ENCODE assay signal across 13 mouse cellular contexts in genomic region chr2:128156557-128157412, GRCm38 (mm10). TPM values are rescaled to one million over a fixed set of nuclear protein-coding genes. Genes with fewer than 3 reads are reported as not detected.
DNase-seq lines count a peak whose midpoint lies in the region; ATAC-seq lines count a peak whose summit lies in the region.
"Had no signal": no experiment of that assay in that cellular context is flagged by ENCODE, and none has a peak within 500 bp of the region (broad histone marks: within the 10 kb centered on the region; RNA-seq: fewer than 3 reads in every experiment).

No protein-coding gene starts in this region.

- H3K4me3 ChIP-seq in hindbrain, embryonic 13.5 days, result no peak overlapping the region
- H3K4me3 ChIP-seq in hindbrain, embryonic 11.5 days (ENCODE audit: low read depth, low read length), result no peak overlapping the region
- H3K4me3 ChIP-seq: embryonic facial prominence, embryonic 13.5 days; neural tube, embryonic 13.5 days had no signal

- peaks cover 7% of the 10 kb centered on the region for H3K36me3 ChIP-seq in hindbrain, embryonic 13.5 days
- no peaks in the 10 kb centered on the region for H3K36me3 ChIP-seq in hindbrain, embryonic 11.5 days (ENCODE audit: control insufficient read depth, insufficient read depth, low read length)

- H3K9me3 ChIP-seq in hindbrain, embryonic 13.5 days, result no peaks in the 10 kb centered on the region
- no peaks in the 10 kb centered on the region for H3K9me3 ChIP-seq in hindbrain, embryonic 11.5 days (ENCODE audit: control insufficient read depth, low read length)
- H3K9me3 ChIP-seq: embryonic facial prominence, embryonic 13.5 days; neural tube, embryonic 13.5 days had no signal

- WGBS in hindbrain, embryonic 13.5 days, result 76% methylated on average over 12 of the region's 12 CpGs
- WGBS in hindbrain, embryonic 11.5 days, result 80% methylated on average over 12 of the region's 12 CpGs

- DNase-seq in hindbrain, embryonic 11.5 days (ENCODE audit: low spot score), result no peak
- DNase-seq in 416B (ENCODE audit: low read depth) (peak; percentile 59), liver (peak; percentile 73)
- DNase-seq in c-Kit-positive CD71-positive TER-119-positive erythroid progenitor cells, embryonic 14.5 days (ENCODE audit: low spot score), result peak; percentile 45
- no peak for DNase-seq in left cerebral cortex, adult 11 months (ENCODE audit: low spot score)
- no peak for DNase-seq in retina, embryonic 14.5 days (ENCODE audit: low spot score)
- DNase-seq: adrenal gland, adult 8-10 months; cerebellum, adult 11 months; gastrocnemius, postnatal 10 days; kidney, adult 11 months had no signal

- H3K9ac ChIP-seq in hindbrain, embryonic 13.5 days, result no peak overlapping the region
- no peak overlapping the region for H3K9ac ChIP-seq in hindbrain, embryonic 11.5 days (ENCODE audit: low read depth, low read length)
- H3K9ac ChIP-seq: embryonic facial prominence, embryonic 13.5 days; neural tube, embryonic 13.5 days had no signal

- H3K4me2 ChIP-seq in hindbrain, embryonic 13.5 days, result no peak overlapping the region
- no peak overlapping the region for H3K4me2 ChIP-seq in hindbrain, embryonic 11.5 days (replicated peaks; ENCODE audit: low read depth, low read length)
- H3K4me2 ChIP-seq: embryonic facial prominence, embryonic 13.5 days; neural tube, embryonic 13.5 days had no signal

- H3K27me3 ChIP-seq in hindbrain, embryonic 13.5 days, result no peaks in the 10 kb centered on the region
- no peaks in the 10 kb centered on the region for H3K27me3 ChIP-seq in hindbrain, embryonic 11.5 days (ENCODE audit: control insufficient read depth, insufficient read depth, low read length)
- H3K27me3 ChIP-seq: embryonic facial prominence, embryonic 13.5 days; neural tube, embryonic 13.5 days had no signal

- 0 out of 2 replicates have a peak, but pooled peaks have one; percentile 4 for ATAC-seq in hindbrain, embryonic 13.5 days (ENCODE audit: low FRiP score)
- no peak for ATAC-seq in hindbrain, embryonic 11.5 days (ENCODE audit: low FRiP score)

- peak overlapping the region; percentile 30; the same call in 1 of the 2 replicates for H3K27ac ChIP-seq in hindbrain, embryonic 13.5 days
- no peak overlapping the region for H3K27ac ChIP-seq in hindbrain, embryonic 11.5 days (ENCODE audit: low read depth, low read length)
- H3K27ac ChIP-seq: embryonic facial prominence, embryonic 13.5 days had no signal

- H3K4me1 ChIP-seq in hindbrain, embryonic 13.5 days (replicated peaks), result peaks cover 65% of the 10 kb centered on the region
- H3K4me1 ChIP-seq in hindbrain, embryonic 11.5 days (replicated peaks; ENCODE audit: control insufficient read depth, insufficient read depth, low read length), result no peaks in the 10 kb centered on the region

RNA-seq across cellular contexts. Expression of gene Bcl2l11, which starts 30.9 kb away (rescaled TPM):
- polyA plus RNA-seq in hindbrain, embryonic 13.5 days (2015; fragmentation: Nextera tagmentation; extraction: Ambion mirVana), result 17.9 and 18.0 TPM in 2 replicates
- polyA plus RNA-seq in hindbrain, embryonic 11.5 days (2014; fragmentation: Nextera tagmentation; extraction: Ambion mirVana), result 15.7 and 17.2 TPM in 2 replicates

Comparison
In these comparisons a context has a peak if more than half of its experiments do, and no peak if none do; other contexts are left out.
1. DNase-seq: peak in 416B (single experiment), c-Kit-positive CD71-positive TER-119-positive erythroid progenitor cells, embryonic 14.5 days (single experiment) and liver (single experiment); none in hindbrain, embryonic 11.5 days (single experiment), left cerebral cortex, adult 11 months (single experiment) and retina, embryonic 14.5 days (single experiment).